Mouse (Mus musculus): Measurements from ENCODE around the gene Gm38100.

Gm38100 gene

GRCm38 (mm10) chr1:175970710-175971109, 50.6 kb downstream of the Gm38100 start:
- no peak for DNase-seq
